Mouse (Mus musculus) C2C12 (cell line): ENCODE measurements at regions not wholly inside any gene's neighbourhood (a gene's known extent, or its start where the extent isn't known, plus 50 kb on each side); places are given as distances from the start of the nearest gene placed in this dataset.

Experiments used
- CTCF ChIP-seq: IDR thresholded peaks from one replicate; pipeline ENCODE4 v1.5.1; 2011; ENCODE audit not compliant: control insufficient read depth, insufficient read depth, insufficient read length
- MAX ChIP-seq: IDR thresholded peaks from one replicate; pipeline ENCODE4 v1.6.1; 2011; ENCODE audit warnings: mild to moderate bottlenecking, control low read depth
- USF1 ChIP-seq: IDR thresholded peaks from one replicate; pipeline ENCODE4 v1.6.1; 2011; ENCODE audit warnings: low read depth, mild to moderate bottlenecking, control low read depth, moderate library complexity

- no peak for TF ChIP-seq MAX
- TF ChIP-seq CTCF: no peak
- TF ChIP-seq USF1: no peak
Observed at GRCm38 (mm10) chr4:51519281-51519680, 302.8 kb downstream of the Cylc2 start.
